Mouse (Mus musculus) thymus, postnatal 0 days (tissue): ENCODE data around the gene Slc4a3. TPM values are rescaled to one million over a fixed set of nuclear protein-coding genes. Genes with fewer than 3 reads are reported as not detected.

Experiments
- DNase-seq: peaks from one replicate; pipeline ENCODE4 v3.0.0-alpha.2; 2015; ENCODE audit warnings: low spot score
- polyA plus RNA-seq: library from polyadenylated mRNA; unstranded; fragments of >200 nt; fragmentation: Nextera tagmentation; extraction: Ambion mirVana; gene quantifications from 2 replicates; pipeline ENCODE4 v1.2.1, GENCODE M21; 2015

The Slc4a3 gene
- polyA plus RNA-seq, 1 experiment from 2014 or later = 1.2 TPM

- DNase-seq = no peak
Observed at GRCm38 (mm10) chr1:75595930-75596329, 49.9 kb downstream of the Slc4a3 start.

GRCm38 (mm10) chr1:75596906-75597305, 50.8 kb downstream of the Slc4a3 start:
- no peak for DNase-seq

GRCm38 (mm10) chr1:75597622-75598021, 51.6 kb downstream of the Slc4a3 start:
- DNase-seq = peak; percentile 42

GRCm38 (mm10) chr1:75601738-75602137, 55.7 kb downstream of the Slc4a3 start:
- DNase-seq = no peak

GRCm38 (mm10) chr1:75603584-75603983, 57.5 kb downstream of the Slc4a3 start:
- no peak for DNase-seq

- DNase-seq = no peak
Observed at GRCm38 (mm10) chr1:75608225-75608624, 62.2 kb downstream of the Slc4a3 start.

GRCm38 (mm10) chr1:75608625-75609263, 62.7 kb downstream of the Slc4a3 start:
- no peak for DNase-seq

GRCm38 (mm10) chr1:75609264-75609662, 63.2 kb downstream of the Slc4a3 start:
- no peak for DNase-seq

GRCm38 (mm10) chr1:75610553-75610952, 64.5 kb downstream of the Slc4a3 start:
- DNase-seq = no peak

Other genes starting within 250 kb of the Slc4a3 start
- 84.3 and 87.0 TPM in 2 replicates for gene Dnpep, start 228.3 kb upstream of the Slc4a3 start, polyA plus RNA-seq
- 6.0 and 7.4 TPM in 2 replicates for gene Des, start 185.9 kb upstream of the Slc4a3 start, polyA plus RNA-seq
- 1.6 and 1.8 TPM in 2 replicates for gene Speg, start 171.0 kb upstream of the Slc4a3 start, polyA plus RNA-seq
- gene Gmppa, start 110.3 kb upstream of the Slc4a3 start, polyA plus RNA-seq = 51.4 and 58.5 TPM in 2 replicates
- gene Asic4, start 95.8 kb upstream of the Slc4a3 start, polyA plus RNA-seq = not detected in 2 replicates
- gene Chpf, start 67.0 kb upstream of the Slc4a3 start, polyA plus RNA-seq = 10.7 and 11.4 TPM in 2 replicates
- gene Tmem198, start 66.7 kb upstream of the Slc4a3 start, polyA plus RNA-seq = 0.30 and 0.39 TPM in 2 replicates
- gene Obsl1, start 39.8 kb upstream of the Slc4a3 start, polyA plus RNA-seq = 9.9 and 10.2 TPM in 2 replicates
- gene Inha, start 39.2 kb upstream of the Slc4a3 start, polyA plus RNA-seq = 1.7 TPM in 2 replicates
- gene Stk11ip, start 24.7 kb upstream of the Slc4a3 start, polyA plus RNA-seq = 13.1 and 14.4 TPM in 2 replicates